Comparison of ENCODE assay signal across 30 mouse cellular contexts in the genomic region with DNA sequence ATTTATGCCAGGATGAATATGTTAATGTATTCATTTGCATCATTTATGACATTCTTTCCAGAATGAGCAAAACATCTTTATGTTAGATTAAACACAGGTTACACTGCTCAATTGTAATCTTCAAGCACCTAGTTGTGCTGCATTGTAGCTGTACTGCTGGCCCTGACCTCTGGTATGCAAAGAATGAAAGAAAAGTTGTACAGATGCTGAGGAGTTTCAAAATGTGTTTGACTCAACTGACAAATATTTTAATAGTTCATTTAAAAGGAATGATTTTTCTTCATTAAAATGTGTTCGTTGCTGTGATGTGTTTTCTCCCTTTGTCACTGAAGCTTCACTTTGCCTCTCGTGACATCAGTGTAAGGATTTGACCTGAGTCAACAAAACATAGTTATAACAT. TPM values are rescaled to one million over a fixed set of nuclear protein-coding genes. Genes with fewer than 3 reads are reported as not detected.
"Had no signal": no experiment of that assay in that cellular context is flagged by ENCODE, and none has a peak within 500 bp of the region (broad histone marks: within the 10 kb centered on the region; RNA-seq: fewer than 3 reads in every experiment).

No protein-coding gene starts in this region.

- DNase-seq: cerebellum, adult 9-10 months; cerebellum, adult 9-11 months; cerebellum, postnatal 10 days; cerebellum, postnatal 14 days; cerebellum, postnatal 25 days; cerebellum, postnatal 36 days; embryo, embryonic 11 days; forebrain, postnatal 0 days; gastrocnemius, adult 2 months; gastrocnemius, postnatal 10 days; gastrocnemius, postnatal 14 days; gastrocnemius, postnatal 25 days; gastrocnemius, postnatal 36 days; heart, adult 11 months; heart, adult 18-20 months; heart, adult 2 months had no signal

- H3K9ac ChIP-seq: embryonic facial prominence, embryonic 12.5 days; embryonic facial prominence, embryonic 13.5 days; embryonic facial prominence, embryonic 15.5 days; forebrain, embryonic 12.5 days; forebrain, embryonic 13.5 days; forebrain, embryonic 15.5 days; forebrain, postnatal 0 days had no signal

- H3K9me3 ChIP-seq: embryonic facial prominence, embryonic 10.5 days; embryonic facial prominence, embryonic 12.5 days; embryonic facial prominence, embryonic 13.5 days; embryonic facial prominence, embryonic 15.5 days; forebrain, embryonic 10.5 days; forebrain, embryonic 12.5 days; forebrain, embryonic 13.5 days; forebrain, embryonic 15.5 days had no signal

- H3K36me3 ChIP-seq: embryonic facial prominence, embryonic 10.5 days; embryonic facial prominence, embryonic 12.5 days; embryonic facial prominence, embryonic 13.5 days; embryonic facial prominence, embryonic 15.5 days; forebrain, embryonic 10.5 days; forebrain, embryonic 12.5 days; forebrain, embryonic 15.5 days had no signal

- ATAC-seq: forebrain, embryonic 13.5 days; forebrain, embryonic 14.5 days; forebrain, embryonic 15.5 days; forebrain, embryonic 16.5 days; forebrain, postnatal 0 days had no signal

- H3K4me1 ChIP-seq: embryonic facial prominence, embryonic 10.5 days; embryonic facial prominence, embryonic 12.5 days; embryonic facial prominence, embryonic 13.5 days; embryonic facial prominence, embryonic 15.5 days; forebrain, embryonic 10.5 days; forebrain, embryonic 12.5 days; forebrain, embryonic 13.5 days; forebrain, embryonic 15.5 days had no signal

- H3K27me3 ChIP-seq: embryonic facial prominence, embryonic 12.5 days; embryonic facial prominence, embryonic 13.5 days; embryonic facial prominence, embryonic 15.5 days; forebrain, embryonic 12.5 days; forebrain, embryonic 13.5 days; forebrain, embryonic 15.5 days had no signal

- H3K4me2 ChIP-seq: embryonic facial prominence, embryonic 12.5 days; embryonic facial prominence, embryonic 13.5 days; embryonic facial prominence, embryonic 15.5 days; forebrain, embryonic 12.5 days; forebrain, embryonic 13.5 days; forebrain, embryonic 15.5 days had no signal

- H3K27ac ChIP-seq: embryonic facial prominence, embryonic 10.5 days; embryonic facial prominence, embryonic 12.5 days; embryonic facial prominence, embryonic 13.5 days; embryonic facial prominence, embryonic 15.5 days; forebrain, embryonic 10.5 days; forebrain, embryonic 12.5 days; forebrain, embryonic 13.5 days; forebrain, embryonic 15.5 days; gastrocnemius, adult 2 months; heart, adult 2 months had no signal

- H3K4me3 ChIP-seq: embryonic facial prominence, embryonic 10.5 days; embryonic facial prominence, embryonic 12.5 days; embryonic facial prominence, embryonic 13.5 days; embryonic facial prominence, embryonic 15.5 days; erythroblast, embryonic 14.5 days; forebrain, embryonic 10.5 days; forebrain, embryonic 12.5 days; forebrain, embryonic 13.5 days; forebrain, embryonic 15.5 days; gastrocnemius, adult 2 months; heart, adult 2 months had no signal

RNA-seq across cellular contexts. Expression of a gene that starts 46.0 kb away (rescaled TPM):
- total RNA-seq: common myeloid progenitor, adult 5-6 weeks; granulocyte monocyte progenitor cell, adult 5-6 weeks; heart, adult 18-20 months; heart, adult 2 months; heart, adult 8-10 months had no signal
- polyA plus RNA-seq: erythroblast, embryonic 14.5 days had no signal
